Mouse (Mus musculus) CH12.LX (cell line): ENCODE data around the gene Tbl2.

ENCODE experiments used
- CTCF ChIP-seq, 2 experiments: IDR thresholded peaks in 1 of 2; conservative IDR thresholded peaks in 1 of 2; 2 replicates each; pipeline ENCODE4 v1.5.1; 2011 to 2012; ENCODE audit warnings: low read depth in 2 of 2, low read length in 2 of 2, improper control_type of control experiment in 1 of 2, inconsistent platforms in 1 of 2, mild to moderate bottlenecking in 1 of 2, moderate library complexity in 1 of 2
- EP300 ChIP-seq: IDR thresholded peaks from 2 replicates; pipeline ENCODE4 v1.6.1; 2011; ENCODE audit warnings: low read length, improper control_type of control experiment
- MXI1 ChIP-seq: IDR thresholded peaks from 2 replicates; pipeline ENCODE4 v1.6.1; 2011; ENCODE audit warnings: mild to moderate bottlenecking, low read depth, low read length, improper control_type of control experiment
- POLR2A ChIP-seq: IDR thresholded peaks from 2 replicates; pipeline ENCODE4 v1.6.1; 2011; ENCODE audit warnings: low read depth, mild to moderate bottlenecking, improper control_type of control experiment, low read length
- SIN3A ChIP-seq: IDR thresholded peaks from 2 replicates; pipeline ENCODE4 v1.6.1; 2012; ENCODE audit warnings: low read length, improper control_type of control experiment, inconsistent platforms
- SMC3 ChIP-seq: IDR thresholded peaks from 2 replicates; pipeline ENCODE4 v1.6.1; 2011; ENCODE audit warnings: low read depth, low read length, improper control_type of control experiment

DNA sequence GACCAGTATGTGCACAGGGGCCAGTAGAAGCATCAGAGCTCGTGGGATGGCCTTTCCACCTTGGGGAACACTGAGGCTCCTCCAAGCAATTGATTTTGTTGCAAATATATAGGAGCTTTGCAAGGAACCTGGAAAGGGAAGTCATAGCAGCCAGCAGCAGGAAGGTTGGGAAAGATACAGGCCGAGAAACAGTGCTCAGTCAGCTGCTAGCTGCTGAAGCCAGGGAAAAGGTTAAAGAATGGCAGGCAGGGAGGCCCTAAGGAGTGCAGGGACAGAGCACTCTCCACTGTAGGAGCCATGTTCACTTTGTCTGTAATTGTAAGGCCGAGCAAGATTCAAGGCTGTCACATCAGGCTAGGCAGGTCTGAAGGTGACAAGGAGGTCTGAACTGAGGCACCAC is 29.1 kb downstream of the Tbl2 start:
- TF ChIP-seq EP300 (no peak), POLR2A (no peak), SMC3 (no peak), MXI1 (no peak), SIN3A (no peak), CTCF (conservative IDR thresholded peaks at IDR 0.05 in 1 of 2, IDR thresholded peaks at IDR 0.05 in 1 of 2; ENCODE audit: low read depth in 2 of 2, low read length in 2 of 2) (no peak)
